Comparison of ENCODE assay signal across 9 mouse cellular contexts in the genomic region with DNA sequence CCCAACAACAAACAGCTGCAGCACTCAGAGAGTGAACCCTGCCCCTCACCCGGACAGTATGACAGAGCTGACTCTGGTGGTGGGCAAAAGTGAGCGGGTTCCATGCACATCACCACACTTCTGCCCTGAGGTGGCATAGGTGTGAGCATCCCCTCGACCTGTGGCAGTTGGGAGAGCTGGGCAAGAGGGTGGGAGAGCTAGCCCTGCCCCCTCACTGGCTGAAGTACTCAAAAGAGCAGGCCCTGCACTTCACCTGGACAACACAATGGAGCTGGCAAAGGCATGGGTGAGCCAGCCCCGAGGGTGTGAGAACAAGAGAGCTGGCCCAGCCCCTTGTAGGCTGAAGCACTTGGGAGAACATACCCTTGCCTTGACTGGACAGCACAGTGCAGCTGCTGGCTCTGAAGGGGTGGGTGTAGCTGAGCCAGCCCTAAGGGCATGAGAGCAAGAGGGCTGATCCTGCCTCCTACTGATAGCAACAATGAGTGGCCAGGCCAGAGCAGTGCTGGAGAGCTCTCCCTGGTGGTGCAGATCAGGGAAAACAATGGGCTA.
DNase-seq lines count a peak whose midpoint lies in the region; ATAC-seq and TF ChIP-seq lines count a peak whose summit lies in the region.
"Had no signal": no experiment of that assay in that cellular context is flagged by ENCODE, and none has a peak within 500 bp of the region (broad histone marks: within the 10 kb centered on the region; RNA-seq: fewer than 3 reads in every experiment).

No protein-coding gene starts in this region.

- 55% methylated on average over 4 of the region's 4 CpGs for WGBS in heart, adult 2 months
- 51% methylated on average over 4 of the region's 4 CpGs for WGBS in hindbrain, embryonic 14.5 days
- 57% methylated on average over 4 of the region's 4 CpGs for WGBS in stomach, postnatal 0 days

- H3K9me3 ChIP-seq in hindbrain, embryonic 14.5 days (ENCODE audit: control insufficient read depth, low read length) = no peaks in the 10 kb centered on the region
- H3K9me3 ChIP-seq in stomach, postnatal 0 days (ENCODE audit: control insufficient read depth, low read length) = no peaks in the 10 kb centered on the region

- H3K9ac ChIP-seq in heart, adult 2 months (ENCODE audit: low read depth, low read length) = no peak overlapping the region
- no peak overlapping the region for H3K9ac ChIP-seq in hindbrain, embryonic 14.5 days
- no peak overlapping the region for H3K9ac ChIP-seq in stomach, postnatal 0 days (ENCODE audit: low read length)

- H3K27ac ChIP-seq in heart, adult 2 months = no peak overlapping the region
- no peak overlapping the region for H3K27ac ChIP-seq in hindbrain, embryonic 14.5 days
- no peak overlapping the region for H3K27ac ChIP-seq in stomach, postnatal 0 days (replicated peaks)

- DNase-seq in heart, adult 2 months = no peak
- no peak for DNase-seq in heart, postnatal 14 days
- DNase-seq in ovary, postnatal 36 days (ENCODE audit: low spot score) = peak; percentile 3
- DNase-seq in ovary, postnatal 10 days (ENCODE audit: low spot score) = no peak
- no peak for DNase-seq in hindbrain, embryonic 14.5 days (ENCODE audit: low spot score)
- no peak for DNase-seq in stomach, postnatal 0 days (ENCODE audit: low spot score)
- no peak for DNase-seq in adrenal gland, adult 8-10 months
- DNase-seq: thymus, postnatal 4 days had no signal

- ATAC-seq in hindbrain, embryonic 14.5 days (ENCODE audit: low FRiP score) = peak; percentile 57; the same call in 1 of the 2 replicates
- ATAC-seq in stomach, postnatal 0 days (ENCODE audit: low FRiP score, low TSS enrichment) = 0 out of 2 replicates have a peak, but pooled peaks have one; percentile 18
- ATAC-seq in inflammation-experienced regulatory T-cells, adult 6 months = no peak

- TF ChIP-seq POLR2A in heart, adult 2 months (IDR thresholded peaks at IDR 0.05; ENCODE audit: insufficient read depth, low read depth, low read length) = no peak

- no peaks in the 10 kb centered on the region for H3K4me1 ChIP-seq in heart, adult 2 months (ENCODE audit: control insufficient read depth, insufficient read depth, low read length)
- no peaks in the 10 kb centered on the region for H3K4me1 ChIP-seq in hindbrain, embryonic 14.5 days (replicated peaks; ENCODE audit: control insufficient read depth, insufficient read depth, low read length)
- no peaks in the 10 kb centered on the region for H3K4me1 ChIP-seq in stomach, postnatal 0 days (replicated peaks; ENCODE audit: control insufficient read depth, insufficient read depth)

- intact Hi-C loops in heart, adult 2 months (cut with DNase I) = no loop called here
- intact Hi-C loops in heart, postnatal 14 days (cut with DNase I) = no loop called here

- no peak overlapping the region for H3K4me2 ChIP-seq in hindbrain, embryonic 14.5 days (replicated peaks)
- H3K4me2 ChIP-seq in stomach, postnatal 0 days (replicated peaks; ENCODE audit: low read depth) = no peak overlapping the region

- H3K36me3 ChIP-seq in heart, adult 2 months (ENCODE audit: control insufficient read depth, insufficient read depth, low read length) = no peaks in the 10 kb centered on the region
- H3K36me3 ChIP-seq in hindbrain, embryonic 14.5 days (replicated peaks; ENCODE audit: control insufficient read depth, insufficient read depth) = no peaks in the 10 kb centered on the region
- no peaks in the 10 kb centered on the region for H3K36me3 ChIP-seq in stomach, postnatal 0 days (ENCODE audit: control insufficient read depth, insufficient read depth, low read length)

- H3K79me2 ChIP-seq in heart, adult 2 months (replicated peaks; ENCODE audit: control insufficient read depth, insufficient read depth, low read length) = no peaks in the 10 kb centered on the region

- H3K4me3 ChIP-seq in heart, adult 2 months = no peak overlapping the region
- H3K4me3 ChIP-seq in hindbrain, embryonic 14.5 days (replicated peaks; ENCODE audit: low read length) = no peak overlapping the region
- no peak overlapping the region for H3K4me3 ChIP-seq in stomach, postnatal 0 days (ENCODE audit: low read depth, low read length)

- TF ChIP-seq CTCF in heart, adult 2 months (IDR thresholded peaks at IDR 0.05) = 0 out of 2 replicates have a peak, but pooled peaks have one; percentile 5
- TF ChIP-seq CTCF in stomach, postnatal 0 days (IDR thresholded peaks at IDR 0.05; ENCODE audit: low read depth) = no peak; the same call in 1 of the 2 replicates

- no peaks in the 10 kb centered on the region for H3K27me3 ChIP-seq in heart, adult 2 months (ENCODE audit: control insufficient read depth, insufficient read depth, low read length)
- H3K27me3 ChIP-seq in hindbrain, embryonic 14.5 days (ENCODE audit: control insufficient read depth, insufficient read depth, low read length) = no peaks in the 10 kb centered on the region
- no peaks in the 10 kb centered on the region for H3K27me3 ChIP-seq in stomach, postnatal 0 days (ENCODE audit: control insufficient read depth, insufficient read depth, low read length)

- TF ChIP-seq EP300 in heart, adult 2 months (IDR thresholded peaks at IDR 0.05; ENCODE audit: insufficient read depth, low read depth, low read length) = no peak
- no peak for TF ChIP-seq EP300 in stomach, postnatal 0 days (optimal IDR thresholded peaks at IDR 0.05)
